Mouse (Mus musculus) liver, postnatal 0 days (tissue): ENCODE measurements around the gene Tctn1. TPM values are rescaled to one million over a fixed set of nuclear protein-coding genes. Genes with fewer than 3 reads are reported as not detected.

Experiments used
- ATAC-seq: fragments of 200-750 bp; cut with Nextera tagmentation; 2 replicates; pipeline ENCODE4 v1.8.0; 2017; ENCODE audit warnings: mild to moderate bottlenecking, moderate library complexity
- DNase-seq: peaks from one replicate; pipeline ENCODE4 v3.0.0-alpha.2; 2016
- H3K27ac ChIP-seq: fragments of 300-500 bp; sonication (generic); 2 replicates; pipeline ENCODE4 v1.5.1; 2014; ENCODE audit warnings: antibody characterized with exemption, moderate library complexity, mild to moderate bottlenecking, low read depth
- H3K27me3 ChIP-seq: fragments of 300-500 bp; sonication (generic); 2 replicates; pipeline ENCODE4 v1.6.1; 2014; ENCODE audit warnings: low read length, control low read depth, mixed read lengths; ENCODE audit not compliant: insufficient read depth
- H3K36me3 ChIP-seq: fragments of 300-500 bp; sonication (generic); replicated peaks from 2 replicates; pipeline ENCODE4 v1.6.1; 2014; ENCODE audit warnings: mild to moderate bottlenecking, control low read depth, low read length, moderate library complexity, mixed read lengths; ENCODE audit not compliant: insufficient read depth
- H3K4me1 ChIP-seq: fragments of 300-500 bp; sonication (generic); 2 replicates; pipeline ENCODE4 v1.6.1; 2014; ENCODE audit warnings: antibody characterized with exemption, mild to moderate bottlenecking, control low read depth; ENCODE audit not compliant: insufficient read depth
- H3K4me2 ChIP-seq: fragments of 300-500 bp; sonication (generic); 2 replicates; pipeline ENCODE4 v1.6.1; 2014; ENCODE audit warnings: low read depth, mild to moderate bottlenecking, low read length, moderate library complexity, mixed read lengths
- H3K4me3 ChIP-seq: fragments of 300-500 bp; sonication (generic); 2 replicates; pipeline ENCODE4 v1.5.1; 2014; ENCODE audit warnings: low read depth, low read length
- H3K9ac ChIP-seq: fragments of 300-500 bp; sonication (generic); replicated peaks from 2 replicates; pipeline ENCODE4 v1.6.1; 2014; ENCODE audit warnings: mild to moderate bottlenecking, moderate library complexity
- H3K9me3 ChIP-seq: fragments of 300-500 bp; sonication (generic); 2 replicates; pipeline ENCODE4 v1.6.1; 2016; ENCODE audit warnings: mild to moderate bottlenecking, control low read depth, low read length, mixed read lengths
- CTCF ChIP-seq: sonication (generic); IDR thresholded peaks from 2 replicates; pipeline ENCODE4 v1.5.1; 2016; ENCODE audit warnings: antibody characterized with exemption, low read depth
- EP300 ChIP-seq: IDR thresholded peaks from 2 replicates; pipeline ENCODE4 v1.6.1; 2016; ENCODE audit warnings: antibody characterized with exemption, low read depth, mild to moderate bottlenecking
- WGBS: fragments of 180-500 bp; shearing (Covaris S2); extraction: QIAGEN DNeasy Blood & Tissue Kit; methylation state at CpG from one replicate; pipeline ENCODE4 v1.1.7; 2014; ENCODE audit not compliant: insufficient replicate concordance; 5-methylcytosine and 5-hydroxymethylcytosine counted together
- polyA plus RNA-seq: library from polyadenylated mRNA; unstranded; fragments of >200 nt; fragmentation: Nextera tagmentation; extraction: Ambion mirVana; gene quantifications from 2 replicates; pipeline ENCODE4 v1.2.1, GENCODE M21; 2015

Tctn1 gene
- polyA plus RNA-seq, 1 experiment from 2014 or later, result 1.2 TPM

- 80% methylated on average over 3 of the region's 3 CpGs for WGBS
Observed at GRCm38 (mm10) chr5:122294219-122294735, 30.0 kb upstream of the Tctn1 start.

DNA sequence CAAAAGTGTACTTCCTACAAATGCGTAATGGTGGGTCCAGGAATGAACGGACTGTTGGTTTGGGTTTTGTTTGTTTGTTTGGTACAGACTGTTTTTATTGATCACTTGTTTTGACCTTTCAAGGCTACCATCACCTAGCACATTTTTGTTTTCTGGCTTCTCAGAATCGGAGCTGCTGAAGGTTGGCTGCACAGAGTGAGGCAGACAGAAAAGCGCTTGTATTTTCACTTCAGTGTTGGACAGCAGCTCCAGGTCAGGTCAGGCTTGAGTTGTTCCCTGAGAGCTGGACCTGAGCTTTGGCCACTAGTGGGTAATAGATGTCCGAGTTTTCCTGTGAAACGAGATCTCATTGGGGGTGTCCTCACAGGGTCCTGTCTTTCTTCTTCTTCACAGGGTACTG, 28.9 kb upstream of the Tctn1 start:
- no peak overlapping the region for H3K4me3 ChIP-seq
- no peak overlapping the region for H3K4me2 ChIP-seq
- peaks cover 2% of the 10 kb centered on the region for H3K36me3 ChIP-seq
- no peak overlapping the region for H3K9ac ChIP-seq
- no peak for DNase-seq
- peaks cover 34% of the 10 kb centered on the region for H3K4me1 ChIP-seq
- TF ChIP-seq CTCF, result no peak
- TF ChIP-seq EP300, result peak; percentile 27; the same call in 1 of the 2 replicates
- H3K27ac ChIP-seq, result peak overlapping the region; percentile 90
- peak; percentile 14 for ATAC-seq
- no peaks in the 10 kb centered on the region for H3K9me3 ChIP-seq
- H3K27me3 ChIP-seq, result no peaks in the 10 kb centered on the region
- 71% methylated on average over 6 of the region's 6 CpGs for WGBS

More at GRCm38 (mm10) chr5:122294219-122294735, 30.0 kb upstream of the Tctn1 start:
- Histone ChIP-seq H3K4me1 (peaks cover 34% of the 10 kb centered on the region), H3K9ac (no peak overlapping the region), H3K27me3 (no peaks in the 10 kb centered on the region), H3K27ac (peak overlapping the region; percentile 90), H3K4me3 (no peak overlapping the region), H3K4me2 (no peak overlapping the region), H3K36me3 (no peaks in the 10 kb centered on the region; the same call in 1 of the 2 replicates), H3K9me3 (no peaks in the 10 kb centered on the region)
- ATAC-seq, result no peak
- TF ChIP-seq CTCF (no peak), EP300 (no peak)
- DNase-seq, result no peak

- H3K36me3 ChIP-seq, result peaks cover 9% of the 10 kb centered on the region; the same call in 1 of the 2 replicates
- H3K9ac ChIP-seq, result peak overlapping the region; percentile 51
- peak overlapping the region; percentile 15 for H3K4me3 ChIP-seq
- DNase-seq (no peak), ATAC-seq (peak; percentile 82)
- H3K27ac ChIP-seq, result peak overlapping the region; percentile 90
- WGBS, result 36% methylated on average over 17 of the region's 17 CpGs
- no peaks in the 10 kb centered on the region for H3K9me3 ChIP-seq
- peaks cover 42% of the 10 kb centered on the region for H3K4me1 ChIP-seq
- TF ChIP-seq CTCF (no peak), EP300 (no peak)
- peak overlapping the region; percentile 63 for H3K4me2 ChIP-seq
- H3K27me3 ChIP-seq, result no peaks in the 10 kb centered on the region
Observed at GRCm38 (mm10) chr5:122291553-122292339, 27.5 kb upstream of the Tctn1 start.

DNA sequence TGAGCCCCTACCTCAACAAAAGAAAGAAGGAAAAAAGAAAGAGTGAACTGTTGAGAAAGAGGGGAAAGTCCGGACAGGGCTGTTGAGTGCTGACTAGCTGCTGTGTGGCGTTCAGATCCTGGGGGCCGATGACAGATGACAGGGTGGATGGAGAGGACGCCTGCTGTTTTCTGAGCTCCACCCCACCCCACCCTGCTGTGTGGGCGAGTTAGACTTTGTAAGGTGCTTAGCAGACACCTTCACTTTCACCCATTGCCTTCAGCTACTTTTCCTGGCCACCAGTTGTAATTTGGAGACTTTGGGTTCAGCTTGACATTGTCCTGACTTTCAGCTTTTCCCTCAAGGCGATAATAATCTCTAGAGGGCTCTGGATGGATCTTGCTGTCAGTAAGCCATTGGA, 26.9 kb upstream of the Tctn1 start:
- ATAC-seq (peak; percentile 54), DNase-seq (peak; percentile 56)
- Histone ChIP-seq H3K27me3 (no peaks in the 10 kb centered on the region), H3K4me2 (peak overlapping the region; percentile 63), H3K4me1 (peaks cover 45% of the 10 kb centered on the region), H3K4me3 (peak overlapping the region; percentile 15), H3K36me3 (peaks cover 9% of the 10 kb centered on the region; the same call in 1 of the 2 replicates), H3K9me3 (no peaks in the 10 kb centered on the region), H3K9ac (peak overlapping the region; percentile 51), H3K27ac (peak overlapping the region; percentile 90)
- WGBS, result 34% methylated on average over 6 of the region's 6 CpGs
- no peak for TF ChIP-seq EP300
- TF ChIP-seq CTCF, result no peak

- ATAC-seq (no peak), DNase-seq (no peak)
- WGBS, result 75% methylated on average over 4 of the region's 4 CpGs
- Histone ChIP-seq H3K27me3 (no peaks in the 10 kb centered on the region), H3K9me3 (no peaks in the 10 kb centered on the region), H3K4me3 (no peak overlapping the region), H3K4me1 (peaks cover 42% of the 10 kb centered on the region), H3K36me3 (peaks cover 9% of the 10 kb centered on the region; the same call in 1 of the 2 replicates), H3K4me2 (no peak overlapping the region), H3K27ac (no peak overlapping the region), H3K9ac (no peak overlapping the region)
- TF ChIP-seq EP300, result no peak
- TF ChIP-seq CTCF, result no peak
Observed at GRCm38 (mm10) chr5:122288147-122288811, 24.0 kb upstream of the Tctn1 start.

DNA sequence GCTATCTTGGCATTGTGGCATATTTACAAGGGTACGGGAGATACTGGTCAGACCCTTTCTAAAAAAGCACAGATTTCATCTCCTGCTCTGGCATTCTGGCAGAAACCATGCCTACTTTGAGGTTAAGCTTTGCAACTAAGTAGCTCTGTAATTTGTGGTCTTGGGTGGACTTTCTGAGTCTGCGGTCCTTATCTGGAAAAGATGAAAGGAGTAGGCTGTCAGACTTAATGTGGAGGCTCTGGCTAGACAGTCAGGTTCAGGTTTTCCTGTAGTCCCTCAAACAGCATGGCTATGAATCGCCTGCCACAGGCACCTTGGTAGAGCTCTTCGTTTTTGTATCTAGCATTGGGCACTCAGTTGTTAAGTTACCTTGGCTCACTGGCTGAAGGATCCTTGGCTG, 22.8 kb upstream of the Tctn1 start:
- Histone ChIP-seq H3K27ac (no peak overlapping the region), H3K4me1 (peaks cover 36% of the 10 kb centered on the region), H3K4me2 (peak overlapping the region; percentile 98), H3K9ac (no peak overlapping the region), H3K9me3 (no peaks in the 10 kb centered on the region), H3K27me3 (no peaks in the 10 kb centered on the region), H3K36me3 (peaks cover 9% of the 10 kb centered on the region; the same call in 1 of the 2 replicates), H3K4me3 (no peak overlapping the region)
- DNase-seq (no peak), ATAC-seq (no peak)
- 70% methylated on average over 4 of the region's 4 CpGs for WGBS
- no peak for TF ChIP-seq EP300
- TF ChIP-seq CTCF, result no peak
